ENCODE assay signal across 11 mouse cellular contexts in the genomic region with DNA sequence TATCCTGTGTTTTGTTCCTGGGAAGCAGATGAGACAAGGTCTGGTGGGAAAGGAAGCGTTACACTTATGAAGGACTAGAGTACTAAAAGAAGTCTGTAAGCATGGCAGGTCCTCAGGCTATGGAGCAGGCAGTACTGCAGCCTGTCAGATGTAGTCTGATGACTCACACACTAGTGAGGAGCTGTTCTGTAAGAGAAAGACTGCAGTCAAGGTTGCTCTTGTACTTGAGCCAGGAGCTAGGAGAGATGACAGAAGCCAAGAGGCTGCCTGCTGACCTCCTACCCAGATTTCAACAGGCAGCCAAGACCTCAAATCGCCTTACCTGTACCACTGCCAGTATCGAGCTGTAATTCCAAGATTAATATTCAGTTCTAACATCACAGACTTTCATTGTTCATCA.
DNase-seq lines count a peak whose midpoint lies in the region; ATAC-seq and TF ChIP-seq lines count a peak whose summit lies in the region.
"Had no signal": no experiment of that assay in that cellular context is flagged by ENCODE, and none has a peak within 500 bp of the region (broad histone marks: within the 10 kb centered on the region; RNA-seq: fewer than 3 reads in every experiment).

No protein-coding gene starts in this region.

- WGBS in liver, adult 2 months = 63% methylated on average over 3 of the region's 3 CpGs
- 76% methylated on average over 3 of the region's 3 CpGs for WGBS in liver, embryonic 11.5 days
- WGBS in forebrain, embryonic 15.5 days = 33% methylated on average over 3 of the region's 3 CpGs
- 79% methylated on average over 3 of the region's 3 CpGs for WGBS in intestine, embryonic 15.5 days

- no peak overlapping the region for H3K4me3 ChIP-seq in liver, adult 2 months (ENCODE audit: insufficient read depth, low read depth, low read length)
- H3K4me3 ChIP-seq in liver, embryonic 11.5 days (ENCODE audit: low read depth, low read length) = no peak overlapping the region
- no peak overlapping the region for H3K4me3 ChIP-seq in forebrain, embryonic 15.5 days
- H3K4me3 ChIP-seq in intestine, embryonic 15.5 days (replicated peaks) = no peak overlapping the region
- H3K4me3 ChIP-seq: heart, embryonic 13.5 days; limb, embryonic 12.5 days had no signal

- no peak overlapping the region for H3K27ac ChIP-seq in liver, adult 2 months (replicated peaks; ENCODE audit: insufficient read depth, low read depth, low read length)
- no peak overlapping the region for H3K27ac ChIP-seq in liver, embryonic 11.5 days (ENCODE audit: low read depth, low read length)
- no peak overlapping the region for H3K27ac ChIP-seq in forebrain, embryonic 15.5 days (replicated peaks)
- H3K27ac ChIP-seq in intestine, embryonic 15.5 days = no peak overlapping the region
- H3K27ac ChIP-seq: heart, embryonic 13.5 days; limb, embryonic 12.5 days had no signal

- H3K9ac ChIP-seq in liver, adult 2 months (ENCODE audit: low read depth, low read length) = no peak overlapping the region
- H3K9ac ChIP-seq in liver, embryonic 11.5 days (ENCODE audit: low read depth, low read length) = no peak overlapping the region
- H3K9ac ChIP-seq in forebrain, embryonic 15.5 days (replicated peaks) = no peak overlapping the region
- H3K9ac ChIP-seq in intestine, embryonic 15.5 days = no peak overlapping the region
- H3K9ac ChIP-seq: heart, embryonic 13.5 days; limb, embryonic 12.5 days had no signal

- peak; percentile 2 for DNase-seq in adrenal gland, adult 8-10 months
- DNase-seq in adrenal gland, adult 18-20 months (ENCODE audit: low spot score in 2 of 2) = no peak
- peak; percentile 33 for DNase-seq in liver, adult 2 months (ENCODE audit: extremely low read depth, low read depth, low spot score)
- DNase-seq in liver, embryonic 11.5 days (ENCODE audit: low spot score) = no peak
- peak; percentile 43 to 52 for DNase-seq in cerebellum, adult 18-20 months
- DNase-seq: kidney, postnatal 4 days had no signal

- H3K4me2 ChIP-seq in liver, embryonic 11.5 days = no peak overlapping the region
- H3K4me2 ChIP-seq in forebrain, embryonic 15.5 days (replicated peaks) = no peak overlapping the region
- H3K4me2 ChIP-seq in intestine, embryonic 15.5 days (replicated peaks) = no peak overlapping the region
- H3K4me2 ChIP-seq: heart, embryonic 13.5 days; limb, embryonic 12.5 days had no signal

- H3K4me1 ChIP-seq in liver, adult 2 months (ENCODE audit: control insufficient read depth, insufficient read depth, low read length) = no peaks in the 10 kb centered on the region
- H3K4me1 ChIP-seq in liver, embryonic 11.5 days (replicated peaks; ENCODE audit: control insufficient read depth, insufficient read depth, low read length) = no peaks in the 10 kb centered on the region
- H3K4me1 ChIP-seq in forebrain, embryonic 15.5 days = no peaks in the 10 kb centered on the region
- H3K4me1 ChIP-seq in intestine, embryonic 15.5 days (replicated peaks) = no peaks in the 10 kb centered on the region
- H3K4me1 ChIP-seq: heart, embryonic 13.5 days; limb, embryonic 12.5 days had no signal

- no peak for TF ChIP-seq CTCF in liver, adult 2 months (IDR thresholded peaks at IDR 0.05; ENCODE audit: low read depth, low read length)

- no peak for ATAC-seq in liver, embryonic 11.5 days (replicated peaks; ENCODE audit: low FRiP score)
- peak; percentile 61; the same call in 1 of the 2 replicates for ATAC-seq in forebrain, embryonic 15.5 days (replicated peaks)
- ATAC-seq in intestine, embryonic 15.5 days = no peak
- ATAC-seq in erythroid progenitor cell, adult 5-6 weeks (replicated peaks; ENCODE audit: low FRiP score, poor library complexity, severe bottlenecking) = no peak

- H3K36me3 ChIP-seq in liver, adult 2 months (ENCODE audit: control insufficient read depth, insufficient read depth, low read length) = no peaks in the 10 kb centered on the region
- no peaks in the 10 kb centered on the region for H3K36me3 ChIP-seq in liver, embryonic 11.5 days (ENCODE audit: control insufficient read depth, insufficient read depth, low read length)
- no peaks in the 10 kb centered on the region for H3K36me3 ChIP-seq in forebrain, embryonic 15.5 days
- H3K36me3 ChIP-seq in intestine, embryonic 15.5 days = no peaks in the 10 kb centered on the region
- H3K36me3 ChIP-seq: heart, embryonic 13.5 days; limb, embryonic 12.5 days had no signal

- TF ChIP-seq POLR2A in liver, adult 2 months (IDR thresholded peaks at IDR 0.05; ENCODE audit: extremely low read depth, insufficient read depth, low read length) = no peak

- H3K9me3 ChIP-seq in liver, embryonic 11.5 days (ENCODE audit: control insufficient read depth, low read length) = no peaks in the 10 kb centered on the region
- H3K9me3 ChIP-seq in forebrain, embryonic 15.5 days = no peaks in the 10 kb centered on the region
- no peaks in the 10 kb centered on the region for H3K9me3 ChIP-seq in intestine, embryonic 15.5 days
- H3K9me3 ChIP-seq: heart, embryonic 13.5 days; limb, embryonic 12.5 days had no signal

- no peaks in the 10 kb centered on the region for H3K27me3 ChIP-seq in liver, adult 2 months (ENCODE audit: control insufficient read depth, insufficient read depth, low read length)
- no peaks in the 10 kb centered on the region for H3K27me3 ChIP-seq in liver, embryonic 11.5 days (replicated peaks; ENCODE audit: control insufficient read depth, insufficient read depth, low read length)
- H3K27me3 ChIP-seq in forebrain, embryonic 15.5 days = no peaks in the 10 kb centered on the region
- no peaks in the 10 kb centered on the region for H3K27me3 ChIP-seq in intestine, embryonic 15.5 days (replicated peaks)
- H3K27me3 ChIP-seq: heart, embryonic 13.5 days; limb, embryonic 12.5 days had no signal

- no peaks in the 10 kb centered on the region for H3K79me2 ChIP-seq in liver, adult 2 months (ENCODE audit: control insufficient read depth, insufficient read depth, low read length)

Comparison
In these comparisons a context has a peak if more than half of its experiments do, and no peak if none do; other contexts are left out.
1. DNase-seq: peak in adrenal gland, adult 8-10 months (single experiment), liver, adult 2 months (single experiment) and cerebellum, adult 18-20 months (2 of 2); none in adrenal gland, adult 18-20 months (0 of 2) and liver, embryonic 11.5 days (single experiment).